Mouse (Mus musculus) heart, embryonic 11.5 days (tissue): ENCODE data around the gene Rasal2. TPM values are rescaled to one million over a fixed set of nuclear protein-coding genes. Genes with fewer than 3 reads are reported as not detected.
A peak's percentile ranks its signal among the peaks of the same experiment; 100 is the strongest.

Experiments
- ATAC-seq: fragments of 200-750 bp; cut with Nextera tagmentation; replicated peaks from 2 replicates; pipeline ENCODE4 v1.8.0; 2017; ENCODE audit warnings: moderate library complexity; ENCODE audit not compliant: insufficient number of reproducible peaks, low FRiP score, low TSS enrichment
- H3K27ac ChIP-seq: fragments of 300-500 bp; sonication (generic); 2 replicates; pipeline ENCODE4 v1.5.1; 2014; ENCODE audit warnings: mild to moderate bottlenecking, low read depth, low read length
- H3K27me3 ChIP-seq: fragments of 300-500 bp; sonication (generic); 2 replicates; pipeline ENCODE4 v1.6.1; 2014; ENCODE audit warnings: mild to moderate bottlenecking, low read length, mixed read lengths; ENCODE audit not compliant: control insufficient read depth, insufficient read depth
- H3K36me3 ChIP-seq: fragments of 300-500 bp; sonication (generic); 2 replicates; pipeline ENCODE4 v1.6.1; 2014; ENCODE audit warnings: mild to moderate bottlenecking, low read length, moderate library complexity, mixed read lengths; ENCODE audit not compliant: control insufficient read depth, insufficient read depth
- H3K4me1 ChIP-seq: fragments of 300-500 bp; sonication (generic); 2 replicates; pipeline ENCODE4 v1.6.1; 2014; ENCODE audit warnings: low read length; ENCODE audit not compliant: control insufficient read depth, insufficient read depth
- H3K4me2 ChIP-seq: fragments of 300-500 bp; sonication (generic); 2 replicates; pipeline ENCODE4 v1.6.1; 2014; ENCODE audit warnings: mild to moderate bottlenecking, moderate library complexity
- H3K4me3 ChIP-seq: fragments of 300-500 bp; sonication (generic); 2 replicates; pipeline ENCODE4 v1.5.1; 2014; ENCODE audit warnings: low read depth, low read length
- H3K9ac ChIP-seq: fragments of 300-500 bp; sonication (generic); 2 replicates; pipeline ENCODE4 v1.6.1; 2014; ENCODE audit warnings: mild to moderate bottlenecking, low read depth, low read length, moderate library complexity
- H3K9me3 ChIP-seq: fragments of 300-500 bp; sonication (generic); replicated peaks from 2 replicates; pipeline ENCODE4 v1.6.1; 2016; ENCODE audit warnings: low read length; ENCODE audit not compliant: control insufficient read depth
- WGBS: fragments of 180-500 bp; shearing (Covaris S2); extraction: QIAGEN DNeasy Blood & Tissue Kit; methylation state at CpG from one replicate; pipeline ENCODE4 v1.1.7; 2014; ENCODE audit not compliant: insufficient replicate concordance; 5-methylcytosine and 5-hydroxymethylcytosine counted together
- polyA plus RNA-seq: library from polyadenylated mRNA; unstranded; fragments of >200 nt; fragmentation: Nextera tagmentation; extraction: Ambion mirVana; gene quantifications from 2 replicates; pipeline ENCODE4 v1.2.1, GENCODE M21; 2014

The Rasal2 gene
- polyA plus RNA-seq, 1 experiment from 2014 or later: 16.4 TPM

DNA sequence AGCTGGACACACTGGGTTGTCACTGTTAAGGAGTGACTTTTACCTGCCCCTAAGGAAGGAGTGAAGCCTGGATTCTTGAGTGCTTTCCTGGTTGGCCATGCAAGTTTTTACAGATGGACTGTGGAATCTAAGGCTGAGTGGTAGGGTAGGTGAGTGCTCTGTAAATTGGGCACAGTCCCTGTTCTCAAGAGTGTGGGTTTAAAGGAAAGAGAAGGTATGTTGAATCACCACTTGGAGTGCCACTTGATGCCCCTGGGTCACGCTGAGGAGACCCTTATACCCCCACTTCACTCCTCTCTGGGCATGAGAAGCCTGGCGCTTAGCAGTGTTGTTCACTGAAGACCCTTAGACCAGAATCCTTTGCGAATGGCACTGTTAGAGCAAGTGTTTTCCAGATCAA is 295.0 kb downstream of the Rasal2 start:
- Histone ChIP-seq H3K4me3 (no peak overlapping the region), H3K9me3 (no peaks in the 10 kb centered on the region), H3K36me3 (no peaks in the 10 kb centered on the region), H3K27me3 (no peaks in the 10 kb centered on the region), H3K9ac (no peak overlapping the region), H3K27ac (no peak overlapping the region), H3K4me1 (no peaks in the 10 kb centered on the region), H3K4me2 (no peak overlapping the region)
- no peak for ATAC-seq
- 81% methylated on average over 3 of the region's 3 CpGs for WGBS

DNA sequence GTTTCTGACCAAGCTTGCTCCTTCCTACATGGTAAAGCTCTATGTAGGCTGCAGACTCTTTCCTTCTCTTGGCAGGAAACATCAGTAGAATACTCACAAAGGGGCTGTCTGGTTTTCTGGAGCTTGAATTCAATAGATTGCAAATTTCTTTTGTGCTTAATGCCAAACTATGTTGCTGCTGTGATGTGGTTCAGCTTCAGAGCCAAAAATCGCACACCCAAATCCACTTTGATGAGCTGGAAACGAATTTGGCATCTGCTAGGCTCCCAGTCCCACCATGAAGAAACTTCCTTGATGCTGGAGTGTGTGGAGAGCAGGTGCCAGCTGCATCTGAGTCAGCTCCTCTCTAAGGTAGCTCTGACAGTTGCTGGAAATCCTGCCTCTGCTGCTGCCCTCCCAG is 297.9 kb downstream of the Rasal2 start:
- H3K27ac ChIP-seq: no peak overlapping the region
- no peak overlapping the region for H3K4me3 ChIP-seq
- H3K9ac ChIP-seq: no peak overlapping the region
- H3K36me3 ChIP-seq: no peaks in the 10 kb centered on the region
- no peak for ATAC-seq
- H3K9me3 ChIP-seq: no peaks in the 10 kb centered on the region
- 70% methylated on average over 2 of the region's 2 CpGs for WGBS
- no peak overlapping the region for H3K4me2 ChIP-seq
- no peaks in the 10 kb centered on the region for H3K27me3 ChIP-seq
- H3K4me1 ChIP-seq: no peaks in the 10 kb centered on the region

DNA sequence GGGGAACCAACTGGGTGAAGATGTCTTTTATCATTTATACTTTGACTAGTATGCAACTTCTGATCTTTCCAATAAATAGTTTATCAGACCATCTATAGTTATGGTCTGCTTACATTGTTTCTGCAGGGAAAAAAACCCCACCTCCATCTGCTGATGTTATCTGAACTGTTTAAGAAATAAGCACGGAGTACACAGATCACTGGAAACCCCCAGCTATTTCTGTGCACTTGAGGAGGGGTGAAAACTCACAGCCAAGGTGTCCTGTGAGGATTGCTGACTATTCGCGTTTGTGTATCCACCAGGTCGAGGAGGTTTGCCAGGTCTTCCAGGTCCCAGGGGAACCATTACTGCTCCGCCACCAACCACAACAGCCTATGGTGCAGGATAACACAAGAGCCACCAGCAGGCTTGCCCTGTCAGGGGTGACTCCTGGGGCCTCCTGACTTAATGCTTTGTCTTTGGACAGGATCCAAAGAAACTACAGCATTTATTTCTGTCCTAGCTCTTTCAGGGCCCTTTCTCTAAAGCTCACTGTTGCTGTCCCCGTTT is 302.0 kb downstream of the Rasal2 start:
- Histone ChIP-seq H3K27ac (no peak overlapping the region), H3K4me3 (no peak overlapping the region), H3K9ac (no peak overlapping the region), H3K4me2 (no peak overlapping the region), H3K27me3 (no peaks in the 10 kb centered on the region), H3K36me3 (no peaks in the 10 kb centered on the region), H3K9me3 (no peaks in the 10 kb centered on the region), H3K4me1 (no peaks in the 10 kb centered on the region)
- WGBS: 70% methylated on average over 6 of the region's 6 CpGs
- ATAC-seq: no peak

DNA sequence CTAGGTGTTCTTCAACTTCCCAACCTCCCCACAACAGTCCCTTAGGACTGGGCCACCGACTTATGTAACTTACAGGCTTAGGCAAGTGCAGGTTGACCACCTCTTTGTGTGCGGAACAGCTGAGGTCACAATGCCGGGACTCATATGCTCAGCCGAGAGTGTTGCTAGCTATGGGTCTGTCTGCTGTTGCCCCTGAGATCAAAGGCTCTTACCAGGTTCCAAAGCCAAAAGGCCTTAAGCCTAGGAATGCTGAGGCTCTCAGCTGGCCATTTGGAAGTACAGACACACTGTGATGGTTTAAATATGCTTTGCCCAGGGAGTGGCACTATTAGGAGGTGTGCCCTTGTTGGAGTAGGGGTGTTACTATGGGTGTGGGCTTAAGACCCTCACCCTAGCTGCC is 303.8 kb downstream of the Rasal2 start, which contains the start of gene Tex35:
TSS of gene Tex35 (minus strand) at position 101 of the 400 bp plus-strand sequence.
- H3K4me1 ChIP-seq: no peaks in the 10 kb centered on the region
- no peaks in the 10 kb centered on the region for H3K9me3 ChIP-seq
- no peak for ATAC-seq
- H3K4me2 ChIP-seq: no peak within 1 kb of the TSS
- no peak within 1 kb of the TSS for H3K27ac ChIP-seq
- H3K4me3 ChIP-seq: no peak within 1 kb of the TSS
- WGBS: 70% methylated on average over 4 of the region's 4 CpGs
- H3K36me3 ChIP-seq: no peaks in the 10 kb centered on the region
- H3K27me3 ChIP-seq: no peaks in the 10 kb centered on the region
- no peak within 1 kb of the TSS for H3K9ac ChIP-seq

DNA sequence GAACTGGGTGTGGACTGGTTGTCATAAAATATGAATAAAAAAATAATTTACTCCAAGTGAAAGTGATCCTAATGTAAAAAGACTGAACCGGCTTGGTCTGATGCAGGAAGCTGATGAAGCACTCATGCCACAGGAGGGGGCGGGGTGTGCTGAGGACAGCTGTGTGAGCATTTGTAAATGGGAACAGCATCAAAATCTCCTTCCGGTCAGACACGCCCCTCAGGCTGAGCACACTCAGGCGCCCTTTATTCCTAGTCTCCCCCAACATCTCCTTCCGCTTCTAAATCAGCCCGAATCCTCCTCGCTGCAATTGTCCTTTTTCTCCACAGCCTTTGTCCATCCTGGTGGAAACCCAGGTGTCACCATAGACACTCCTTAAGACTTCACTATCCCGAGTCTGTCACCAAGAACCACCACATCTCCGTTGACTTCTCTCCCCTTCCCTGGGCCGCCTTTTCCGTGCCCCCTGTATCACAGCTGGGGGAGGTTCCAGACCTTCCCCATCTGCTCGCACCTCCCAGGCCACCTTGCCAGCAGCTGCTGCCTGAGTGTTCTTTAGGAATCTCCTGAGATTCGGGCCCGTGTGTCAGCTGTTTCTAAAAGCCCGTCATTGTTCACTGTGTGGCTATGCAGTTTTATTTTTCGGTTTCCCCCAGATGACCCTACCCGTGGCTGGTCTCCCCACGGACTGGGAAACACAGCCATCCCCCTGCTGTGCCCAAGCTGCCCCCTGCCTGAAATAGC is 311.1 kb downstream of the Rasal2 start:
- Histone ChIP-seq H3K4me1 (no peaks in the 10 kb centered on the region; the same call in 1 of the 2 replicates), H3K27ac (no peak overlapping the region), H3K9ac (peak overlapping the region; percentile 4; the same call in 1 of the 2 replicates), H3K4me2 (peak overlapping the region; percentile 61), H3K4me3 (peak overlapping the region; percentile 24), H3K36me3 (no peaks in the 10 kb centered on the region), H3K27me3 (no peaks in the 10 kb centered on the region), H3K9me3 (no peaks in the 10 kb centered on the region)
- WGBS: 15% methylated on average over 19 of the region's 19 CpGs
- no peak for ATAC-seq

DNA sequence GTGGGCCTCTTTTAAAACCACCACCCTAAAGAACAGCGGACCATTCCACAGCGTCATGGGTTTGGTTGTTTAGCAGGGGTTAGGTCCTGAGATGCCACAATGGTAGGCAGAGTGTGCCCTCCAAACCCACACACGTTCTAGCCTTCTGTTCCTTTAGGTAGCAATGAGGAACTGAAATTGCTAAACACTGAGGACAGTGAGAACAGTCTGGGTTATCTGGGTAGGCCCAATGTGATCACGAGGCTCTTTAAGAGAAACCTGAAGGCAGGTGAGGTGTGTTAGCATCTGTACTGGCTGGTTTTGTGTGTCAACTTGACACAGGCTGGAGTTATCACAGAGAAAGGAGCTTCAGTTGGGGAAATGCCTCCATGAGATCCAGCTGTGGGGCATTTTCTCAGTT is 316.9 kb downstream of the Rasal2 start:
- Histone ChIP-seq H3K27me3 (no peaks in the 10 kb centered on the region), H3K27ac (no peak overlapping the region), H3K9ac (no peak overlapping the region), H3K36me3 (no peaks in the 10 kb centered on the region), H3K4me2 (no peak overlapping the region), H3K9me3 (no peaks in the 10 kb centered on the region), H3K4me1 (no peaks in the 10 kb centered on the region), H3K4me3 (no peak overlapping the region)
- ATAC-seq: no peak
- WGBS: 79% methylated on average over 4 of the region's 4 CpGs

DNA sequence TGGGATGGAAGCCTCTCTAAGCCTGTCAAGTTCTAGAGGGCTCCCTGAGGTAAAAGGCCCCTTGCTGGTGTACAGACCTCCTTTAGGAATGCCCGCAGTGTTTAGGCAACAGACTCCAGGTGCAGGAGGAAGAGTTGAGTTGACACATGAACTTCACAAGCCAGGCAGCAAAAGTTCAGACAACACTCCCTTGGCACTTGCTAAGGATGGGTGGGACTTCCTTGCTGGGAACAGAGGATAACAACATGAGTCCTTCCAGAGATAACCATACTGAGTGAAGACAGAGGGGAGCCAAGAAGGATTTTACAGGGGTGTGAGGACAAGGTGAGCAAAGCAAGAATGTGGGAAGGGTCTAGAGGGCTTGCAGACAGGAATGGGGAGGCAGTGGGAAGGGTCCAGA is 319.8 kb downstream of the Rasal2 start:
- Histone ChIP-seq H3K36me3 (no peaks in the 10 kb centered on the region), H3K4me1 (no peaks in the 10 kb centered on the region), H3K4me3 (no peak overlapping the region), H3K27ac (no peak overlapping the region), H3K4me2 (no peak overlapping the region), H3K27me3 (no peaks in the 10 kb centered on the region), H3K9ac (no peak overlapping the region), H3K9me3 (no peaks in the 10 kb centered on the region)
- ATAC-seq: no peak
- 78% methylated on average over 1 of the region's 1 CpGs for WGBS

DNA sequence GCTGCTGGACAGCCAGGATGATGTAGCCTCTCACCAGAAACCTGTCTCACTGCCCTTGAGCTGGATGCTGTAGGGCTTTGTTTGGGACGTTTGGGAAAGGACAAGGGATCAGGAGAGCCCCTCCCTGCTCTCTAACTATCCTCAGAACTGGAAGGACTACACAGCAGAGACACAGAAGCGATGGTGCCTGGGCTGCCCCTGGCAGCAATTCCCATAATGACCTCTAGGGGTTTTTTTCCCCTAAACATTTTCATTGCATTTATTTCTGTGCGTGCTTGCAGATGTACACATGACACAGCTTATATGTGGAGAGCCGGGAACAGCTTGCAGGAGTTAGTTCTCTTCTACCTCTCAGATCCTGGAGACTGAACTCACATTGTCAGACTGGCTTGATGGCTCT is 320.3 kb downstream of the Rasal2 start:
- Histone ChIP-seq H3K9me3 (no peaks in the 10 kb centered on the region), H3K4me3 (no peak overlapping the region), H3K36me3 (no peaks in the 10 kb centered on the region), H3K9ac (no peak overlapping the region), H3K4me1 (no peaks in the 10 kb centered on the region), H3K4me2 (no peak overlapping the region), H3K27me3 (no peaks in the 10 kb centered on the region), H3K27ac (no peak overlapping the region)
- no peak for ATAC-seq
- WGBS: 55% methylated on average over 4 of the region's 4 CpGs

DNA sequence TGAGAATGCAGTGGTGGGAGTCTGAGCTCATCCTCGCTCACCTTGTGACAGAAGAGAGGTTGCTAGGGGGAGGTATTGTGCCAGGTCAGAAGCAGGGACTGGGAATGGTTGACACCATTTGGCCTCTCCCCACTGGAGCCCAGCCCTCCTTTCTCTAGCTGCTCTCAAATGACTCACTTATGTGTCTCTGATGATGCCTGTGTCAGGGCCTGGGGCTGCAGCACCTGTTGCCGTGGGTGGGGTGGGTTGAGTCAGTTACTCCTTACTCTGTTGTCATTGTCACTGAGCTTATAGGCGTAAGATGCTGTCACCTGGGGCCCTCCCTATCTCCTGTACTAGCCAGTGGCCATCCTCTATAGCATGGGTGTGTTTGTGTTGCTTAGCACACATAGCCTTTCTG is 321.6 kb downstream of the Rasal2 start:
- Histone ChIP-seq H3K9ac (no peak overlapping the region), H3K4me1 (no peaks in the 10 kb centered on the region), H3K27me3 (no peaks in the 10 kb centered on the region), H3K36me3 (no peaks in the 10 kb centered on the region), H3K4me2 (no peak overlapping the region), H3K4me3 (no peak overlapping the region), H3K27ac (no peak overlapping the region), H3K9me3 (no peaks in the 10 kb centered on the region)
- WGBS: 51% methylated on average over 3 of the region's 3 CpGs
- no peak for ATAC-seq
